Mouse (Mus musculus): Measurements from ENCODE around the gene Sema4c.
"Not testable (repeated sequence)": the region's sequence is repeated elsewhere in the genome, so short reads cannot be mapped to it uniquely, and the experiment has no call there.

Sema4c gene

GRCm38 (mm10) chr1:36555798-36556395, 2.3 kb downstream of the Sema4c start:
- DNase-seq: peak; percentile 74

- DNase-seq: peak; percentile 57
Observed at GRCm38 (mm10) chr1:36554633-36555399, 3.3 kb downstream of the Sema4c start.

GRCm38 (mm10) chr1:36552506-36552905, 5.6 kb downstream of the Sema4c start:
- peak; percentile 92 for DNase-seq

GRCm38 (mm10) chr1:36551904-36552303, 6.2 kb downstream of the Sema4c start:
- DNase-seq: peak; percentile 71

- peak; percentile 76 for DNase-seq
Observed at GRCm38 (mm10) chr1:36550075-36550863, 7.9 kb downstream of the Sema4c start.

- DNase-seq: peak; percentile 52
Observed at GRCm38 (mm10) chr1:36549491-36549890, 8.7 kb downstream of the Sema4c start.

GRCm38 (mm10) chr1:36548771-36549170, 9.4 kb downstream of the Sema4c start:
- DNase-seq: no peak

- DNase-seq: peak; percentile 67
Observed at GRCm38 (mm10) chr1:36547981-36548598, 10.1 kb downstream of the Sema4c start.

GRCm38 (mm10) chr1:36546888-36547471, 11.2 kb downstream of the Sema4c start, which contains the start of gene Ankrd39:
TSS of gene Ankrd39 (minus strand) at chr1:36547445.
- peak; percentile 99 for DNase-seq

- DNase-seq: no peak
Observed at GRCm38 (mm10) chr1:36545845-36546600, 12.1 kb downstream of the Sema4c start.

GRCm38 (mm10) chr1:36545382-36545781, 12.8 kb downstream of the Sema4c start:
- DNase-seq: no peak

- no peak for DNase-seq
Observed at GRCm38 (mm10) chr1:36542925-36543324, 15.2 kb downstream of the Sema4c start.

- DNase-seq: peak; percentile 80
Observed at GRCm38 (mm10) chr1:36541844-36542243, 16.3 kb downstream of the Sema4c start.

- DNase-seq: peak; percentile 54
Observed at GRCm38 (mm10) chr1:36540807-36541206, 17.3 kb downstream of the Sema4c start.

- DNase-seq: no peak
Observed at GRCm38 (mm10) chr1:36540132-36540531, 18.0 kb downstream of the Sema4c start.

- peak; percentile 45 for DNase-seq
Observed at GRCm38 (mm10) chr1:36539186-36539585, 19.0 kb downstream of the Sema4c start, which contains the start of gene Gm42417. TSS of gene Gm42417 (minus strand) at chr1:36539429.

GRCm38 (mm10) chr1:36538727-36539126, 19.4 kb downstream of the Sema4c start:
- no peak for DNase-seq

- DNase-seq: not testable (repeated sequence)
Observed at GRCm38 (mm10) chr1:36536783-36537182, 21.4 kb downstream of the Sema4c start, which contains the start of gene Ankrd23. TSS of gene Ankrd23 (minus strand) at chr1:36536883.

GRCm38 (mm10) chr1:36536397-36536728, 21.8 kb downstream of the Sema4c start:
- no peak for DNase-seq

GRCm38 (mm10) chr1:36535477-36536396, 22.4 kb downstream of the Sema4c start:
- peak; percentile 78 for DNase-seq
